Mouse (Mus musculus) C2C12 (cell line): ENCODE data around the gene Aurkb. TPM values are rescaled to one million over a fixed set of nuclear protein-coding genes. Genes with fewer than 3 reads are reported as not detected.

Experiments
- H3K27me3 ChIP-seq: one replicate; pipeline ENCODE4 v1.6.1; 2011; ENCODE audit not compliant: control insufficient read depth, insufficient read depth, insufficient read length
- H3K36me3 ChIP-seq: one replicate; pipeline ENCODE4 v1.6.1; 2011; ENCODE audit not compliant: control insufficient read depth, insufficient read depth
- H3K4me3 ChIP-seq: one replicate; pipeline ENCODE4 v1.5.1; 2011; ENCODE audit warnings: mild to moderate bottlenecking, control low read depth; ENCODE audit not compliant: poor library complexity, insufficient read depth, severe bottlenecking
- H3K79me2 ChIP-seq: one replicate; pipeline ENCODE4 v1.6.1; 2011; ENCODE audit not compliant: control insufficient read depth, insufficient read depth
- H3K79me3 ChIP-seq: one replicate; pipeline ENCODE4 v1.6.1; 2011; ENCODE audit warnings: low read depth, control low read depth
- H3ac ChIP-seq: one replicate; pipeline ENCODE3; 2011; ENCODE audit warnings: low read depth; ENCODE audit not compliant: control insufficient read depth, insufficient read length
- CEBPB ChIP-seq: IDR thresholded peaks from one replicate; pipeline ENCODE4 v1.6.1; 2011; ENCODE audit warnings: low read depth, mild to moderate bottlenecking, control low read depth, moderate library complexity
- CTCF ChIP-seq: IDR thresholded peaks from one replicate; pipeline ENCODE4 v1.5.1; 2011; ENCODE audit not compliant: control insufficient read depth, insufficient read depth, insufficient read length
- FOSL1 ChIP-seq: IDR thresholded peaks from one replicate; pipeline ENCODE4 v1.8.0; 2011; ENCODE audit warnings: mild to moderate bottlenecking, low read length; ENCODE audit not compliant: poor library complexity, insufficient read depth, severe bottlenecking
- MAX ChIP-seq: IDR thresholded peaks from one replicate; pipeline ENCODE4 v1.6.1; 2011; ENCODE audit warnings: mild to moderate bottlenecking, control low read depth
- MYOD1 ChIP-seq: IDR thresholded peaks from one replicate; pipeline ENCODE4 v1.6.1; 2011; ENCODE audit warnings: low read depth; ENCODE audit not compliant: control insufficient read depth, insufficient read length
- MYOG ChIP-seq: IDR thresholded peaks from one replicate; pipeline ENCODE4 v1.6.1; 2011; ENCODE audit not compliant: control insufficient read depth, insufficient read length; ENCODE audit errors: extremely low read depth
- USF1 ChIP-seq: IDR thresholded peaks from one replicate; pipeline ENCODE4 v1.6.1; 2011; ENCODE audit warnings: low read depth, mild to moderate bottlenecking, control low read depth, moderate library complexity
- polyA plus RNA-seq: library from polyadenylated mRNA; unstranded; fragments of >200 nt; fragmentation: generic; extraction: Trizol; gene quantifications from one replicate; pipeline ENCODE4 v1.2.1, GENCODE M21; 2012; ENCODE audit warnings: missing spikeins

Aurkb gene
- polyA plus RNA-seq, 1 experiment = 76.6 TPM

DNA sequence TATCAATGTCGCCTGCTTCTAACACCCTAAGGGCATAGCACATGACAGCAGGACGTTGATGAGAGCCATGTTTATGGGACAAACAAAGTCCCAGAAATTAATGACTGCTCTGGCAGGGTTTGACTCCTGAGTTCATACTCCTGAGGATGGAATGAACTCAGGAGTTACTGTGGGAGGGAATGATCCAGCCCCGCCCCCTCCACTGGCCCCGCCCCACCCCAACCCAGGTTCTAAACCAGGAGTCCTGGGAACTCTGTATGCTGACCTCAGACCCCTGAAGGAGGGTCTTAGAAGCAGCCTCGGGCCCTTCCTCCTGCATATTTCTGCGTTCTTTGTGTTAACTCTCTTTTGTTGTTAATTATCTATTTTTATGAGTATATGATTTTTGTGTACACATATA lies 40.2 kb downstream of the Aurkb start:
- H3K4me3 ChIP-seq = no peak overlapping the region
- H3K27me3 ChIP-seq = no peaks in the 10 kb centered on the region
- TF ChIP-seq USF1 (no peak), MAX (no peak), FOSL1 (no peak), MYOD1 (no peak), CEBPB (no peak), CTCF (no peak), MYOG (no peak)

DNA sequence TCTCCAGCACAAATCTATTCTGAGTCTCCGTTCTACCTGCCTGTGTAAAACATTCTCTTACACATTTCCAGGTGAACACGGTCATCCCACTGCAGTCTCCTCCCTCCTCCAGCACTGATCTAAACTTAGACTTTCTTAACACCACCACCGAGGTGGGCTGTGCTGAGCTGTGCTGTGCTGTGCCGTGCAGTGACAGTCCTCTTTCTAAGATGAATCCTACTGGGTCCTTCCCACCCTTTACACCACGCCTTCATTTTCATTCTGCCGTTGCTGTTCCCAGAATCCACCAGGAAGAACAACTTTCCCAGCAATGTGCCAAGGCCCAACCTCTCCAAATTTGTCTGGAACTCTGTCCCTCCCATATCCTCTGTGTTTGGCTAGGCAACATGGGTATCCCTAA lies 40.9 kb downstream of the Aurkb start:
- H3K4me3 ChIP-seq = no peak overlapping the region
- peaks cover 18% of the 10 kb centered on the region for H3K79me3 ChIP-seq
- no peaks in the 10 kb centered on the region for H3K27me3 ChIP-seq
- H3ac ChIP-seq = no peak overlapping the region
- peaks cover 13% of the 10 kb centered on the region for H3K36me3 ChIP-seq
- no peak for TF ChIP-seq MAX
- TF ChIP-seq USF1 = no peak
- TF ChIP-seq FOSL1 = no peak
- TF ChIP-seq CEBPB = no peak
- TF ChIP-seq MYOD1 = no peak
- no peak for TF ChIP-seq CTCF
- peaks cover 29% of the 10 kb centered on the region for H3K79me2 ChIP-seq

More for the DNA sequence above, 40.2 kb downstream of the Aurkb start:
- peaks cover 16% of the 10 kb centered on the region for H3K79me3 ChIP-seq
- H3K36me3 ChIP-seq = peaks cover 6% of the 10 kb centered on the region
- H3ac ChIP-seq = no peak overlapping the region
- H3K79me2 ChIP-seq = peaks cover 22% of the 10 kb centered on the region

DNA sequence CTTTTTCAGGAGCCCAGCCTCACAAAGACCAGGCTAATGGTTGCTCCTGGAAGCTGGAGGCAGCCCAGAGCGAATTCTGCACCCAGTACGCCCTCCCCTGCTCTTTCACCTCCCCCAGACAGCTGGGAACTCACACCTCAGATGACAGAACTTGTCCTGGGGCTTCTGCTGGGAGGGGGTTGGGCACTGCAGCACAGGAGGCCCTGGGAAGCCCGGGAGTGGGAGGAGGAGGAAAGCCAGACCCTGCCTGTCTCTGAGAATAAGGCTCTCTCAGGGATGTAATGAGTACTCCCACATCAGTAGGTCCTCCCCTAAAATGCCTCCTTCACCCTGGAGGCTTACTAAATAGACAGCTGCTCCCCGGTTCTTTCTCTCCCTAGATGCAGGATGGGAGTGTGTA lies 41.6 kb downstream of the Aurkb start:
- TF ChIP-seq MAX = no peak
- no peak for TF ChIP-seq CTCF
- TF ChIP-seq USF1 = no peak
- no peak for TF ChIP-seq CEBPB
- no peak for TF ChIP-seq MYOD1
- no peak for TF ChIP-seq MYOG
- TF ChIP-seq FOSL1 = no peak
- H3K27me3 ChIP-seq = no peaks in the 10 kb centered on the region
- peaks cover 36% of the 10 kb centered on the region for H3K79me2 ChIP-seq
- H3K4me3 ChIP-seq = no peak overlapping the region
- peaks cover 17% of the 10 kb centered on the region for H3K36me3 ChIP-seq
- peaks cover 18% of the 10 kb centered on the region for H3K79me3 ChIP-seq
- no peak overlapping the region for H3ac ChIP-seq

DNA sequence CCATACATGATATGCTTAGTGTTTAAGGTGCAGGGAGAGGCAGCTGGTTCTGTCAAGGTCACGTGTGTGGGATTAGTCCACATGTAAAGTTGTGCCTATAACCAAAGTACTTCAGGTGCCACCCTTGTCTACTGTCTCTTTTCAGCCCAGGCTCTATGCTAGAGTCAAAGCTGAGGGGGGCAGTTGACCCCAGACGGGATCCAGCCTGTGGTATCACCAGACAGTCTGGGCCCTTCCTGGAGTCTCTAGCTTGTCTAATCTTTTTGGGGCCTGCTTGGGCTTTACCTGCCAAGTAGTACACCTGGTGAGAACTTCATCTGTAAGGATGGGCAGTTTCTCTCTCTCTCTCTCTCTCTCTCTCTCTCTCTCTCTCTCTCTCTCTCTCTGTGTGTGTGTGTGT lies 42.1 kb downstream of the Aurkb start:
- Histone ChIP-seq H3ac (no peak overlapping the region), H3K27me3 (no peaks in the 10 kb centered on the region), H3K79me2 (peaks cover 36% of the 10 kb centered on the region), H3K4me3 (no peak overlapping the region), H3K36me3 (peaks cover 19% of the 10 kb centered on the region), H3K79me3 (peaks cover 18% of the 10 kb centered on the region)
- TF ChIP-seq USF1 (no peak), FOSL1 (no peak)

DNA sequence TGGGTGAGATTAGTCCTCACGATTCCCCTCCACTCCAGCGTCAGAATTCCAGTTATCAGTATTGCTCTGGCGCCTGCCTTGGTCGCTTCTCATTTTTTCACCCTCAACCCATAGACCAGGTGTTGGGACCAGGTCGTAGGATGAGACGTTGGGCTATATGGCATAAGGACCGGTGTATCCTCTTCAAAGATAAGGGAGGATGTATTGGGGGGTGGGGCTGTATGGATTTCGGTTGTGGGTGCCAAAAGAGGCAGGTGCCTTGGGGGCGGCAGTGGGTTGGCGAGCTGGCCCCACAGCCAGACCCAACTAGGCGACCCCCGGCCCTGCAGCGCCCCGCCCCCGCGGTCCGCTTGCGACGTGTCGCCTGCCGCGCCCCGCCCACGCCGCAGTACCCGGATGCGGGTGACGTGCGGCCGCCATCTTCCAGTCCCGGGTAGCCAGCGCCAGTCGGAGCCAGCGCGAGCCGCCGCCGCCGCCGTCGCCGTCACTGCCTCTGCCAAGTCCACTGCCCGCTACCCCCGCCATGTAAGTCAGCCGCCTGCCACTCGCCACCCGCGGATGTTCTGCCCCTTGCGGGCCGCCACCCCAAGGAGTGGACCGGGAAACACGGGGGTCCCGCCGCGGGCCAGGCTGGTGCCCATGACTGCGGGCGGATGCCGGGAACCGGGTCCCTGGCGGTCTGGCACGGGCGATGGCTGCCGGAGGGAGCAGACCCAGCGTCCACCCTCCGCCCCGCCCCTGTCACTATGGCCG lies 42.8 kb downstream of the Aurkb start, which contains the start of gene Vamp2:
Gene Vamp2, plus strand, starts transcription at position 388 of the 753 bp plus-strand sequence.
- no peak for TF ChIP-seq USF1
- no peak for TF ChIP-seq FOSL1
- TF ChIP-seq MYOG = no peak
- no peak for TF ChIP-seq CEBPB
- no peak for TF ChIP-seq MAX
- no peak for TF ChIP-seq CTCF
- TF ChIP-seq MYOD1 = no peak
- peak within 1 kb of the TSS; percentile 97 for H3K4me3 ChIP-seq
- H3K79me2 ChIP-seq = peaks cover 36% of the 10 kb centered on the region
- peak within 1 kb of the TSS; percentile 95 for H3ac ChIP-seq
- peaks cover 22% of the 10 kb centered on the region for H3K36me3 ChIP-seq
- peaks cover 18% of the 10 kb centered on the region for H3K79me3 ChIP-seq
- no peaks in the 10 kb centered on the region for H3K27me3 ChIP-seq
